Mouse (Mus musculus) activated CD4-positive, CD25-positive, alpha-beta regulatory T cell, adult 9 weeks (primary cell): ENCODE results near the gene Carhsp1. TPM values are rescaled to one million over a fixed set of nuclear protein-coding genes. Genes with fewer than 3 reads are reported as not detected.

ENCODE experiments used
- polyA plus RNA-seq: library from polyadenylated mRNA; unstranded; fragments of 100-300 nt; shearing (Covaris generic); gene quantifications from one replicate; pipeline ENCODE4 v1.2.1, GENCODE M21; 2017

The Carhsp1 gene
- polyA plus RNA-seq, result 25.1 TPM

GRCm38 (mm10) chr16:8671551-8672349 lies at the start of gene Carhsp1:
Gene Carhsp1, minus strand, starts transcription at chr16:8672155.

GRCm38 (mm10) chr16:8680470-8680869 lies 8.5 kb upstream of the Carhsp1 start, which contains the start of gene Gm5767:
Gene Gm5767, plus strand, starts transcription at chr16:8680770.

GRCm38 (mm10) chr16:8637217-8638051 lies 34.5 kb downstream of the Carhsp1 start, which contains the start of the genes Pmm2 and Tmem186:
Gene Pmm2, plus strand, starts transcription at chr16:8637674.
Gene Tmem186, minus strand, starts transcription at chr16:8637712.

Other genes with a start within 250 kb of the Carhsp1 start
- gene Tmem114, start 247.0 kb downstream of the Carhsp1 start, polyA plus RNA-seq, result not detected
- 25.0 TPM for gene Mettl22, start 201.4 kb downstream of the Carhsp1 start, polyA plus RNA-seq
- gene Abat, start 158.7 kb downstream of the Carhsp1 start, polyA plus RNA-seq, result 0.77 TPM
- gene Pmm2, start 34.5 kb downstream of the Carhsp1 start, polyA plus RNA-seq, result 122 TPM
- 16.8 TPM for gene Tmem186, start 34.4 kb downstream of the Carhsp1 start, polyA plus RNA-seq
- gene Gm5767, start 8.6 kb upstream of the Carhsp1 start, polyA plus RNA-seq, result not detected
- 15.3 TPM for gene Usp7, start 120.2 kb upstream of the Carhsp1 start, polyA plus RNA-seq
- gene 1810013L24Rik, start 157.9 kb upstream of the Carhsp1 start, polyA plus RNA-seq, result 10.5 TPM